Mouse (Mus musculus) urinary bladder, postnatal 10 days (tissue): ENCODE data around the gene Zfp874a.
"Not testable (repeated sequence)": the region's sequence is repeated elsewhere in the genome, so short reads cannot be mapped to it uniquely, and the experiment has no call there.

Source experiments
- DNase-seq: peaks from one replicate; pipeline ENCODE4 v3.0.0; 2022; ENCODE audit warnings: low spot score

The Zfp874a gene

GRCm38 (mm10) chr13:67376255-67376654 lies 75.2 kb downstream of the Zfp874a start:
- not testable (repeated sequence) for DNase-seq

DNA sequence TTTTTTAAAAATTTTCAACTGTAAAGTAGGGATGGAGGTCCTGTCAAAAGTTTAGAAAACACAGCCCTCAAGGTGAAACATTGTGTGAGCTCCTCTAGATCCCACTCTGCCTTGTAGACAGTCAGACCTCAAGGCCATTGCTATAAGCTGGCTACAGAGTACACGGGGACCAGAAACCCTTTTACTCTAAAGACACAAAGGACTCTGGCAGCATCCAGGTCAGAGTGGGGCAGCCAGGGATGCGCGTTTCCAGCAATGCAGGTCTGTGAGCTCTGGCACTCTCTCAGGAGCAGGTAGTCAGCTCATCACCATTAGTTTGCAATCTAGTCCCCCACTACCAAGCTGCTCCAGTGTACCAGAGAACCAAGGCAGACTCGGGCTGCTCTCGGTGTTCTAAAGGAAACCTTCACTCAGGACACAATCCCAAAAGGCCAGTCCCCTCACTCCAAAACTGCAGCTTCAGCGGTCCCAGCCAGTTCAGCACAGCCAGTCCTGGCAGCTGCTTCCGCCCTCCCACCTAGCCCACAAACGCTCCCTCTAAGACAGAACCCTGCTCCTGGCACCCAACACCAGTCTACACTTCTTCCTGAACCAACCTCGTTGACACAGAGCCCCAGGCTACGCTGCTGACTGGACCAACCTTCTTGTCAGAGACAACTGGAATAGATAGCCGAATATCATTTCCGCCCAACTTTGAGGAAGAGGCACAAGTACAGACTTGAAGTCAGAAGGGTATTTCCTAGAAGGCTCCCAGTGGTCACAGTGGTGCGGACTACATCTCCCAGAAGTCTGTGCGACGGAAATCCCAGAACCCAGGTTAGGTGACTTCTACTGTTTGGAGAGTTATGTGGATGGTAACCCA lies 76.1 kb downstream of the Zfp874a start, which contains the start of the genes Gm28041 and Zfp456:
TSS of gene Gm28041 (minus strand) at position 684 of the 862 bp plus-strand sequence.
TSS of gene Zfp456 (minus strand) at position 761 of the 862 bp plus-strand sequence.
- not testable (repeated sequence) for DNase-seq
